Mouse (Mus musculus): Measurements from ENCODE around the gene Psma4.
"Not testable (repeated sequence)": the region's sequence is repeated elsewhere in the genome, so short reads cannot be mapped to it uniquely, and the experiment has no call there.

Gene Psma4

GRCm38 (mm10) chr9:54950575-54951321 is at the start of gene Psma4, which contains the start of gene AY074887:
Gene Psma4, plus strand, starts transcription at chr9:54950790.
Gene AY074887, minus strand, starts transcription at chr9:54950998.
- DNase-seq, result peak; percentile 97

GRCm38 (mm10) chr9:54909446-54909845 is 41.1 kb upstream of the Psma4 start:
- no peak for DNase-seq

- no peak for DNase-seq
Measured at GRCm38 (mm10) chr9:54915576-54915975, 35.0 kb upstream of the Psma4 start.

- no peak for DNase-seq
Measured at GRCm38 (mm10) chr9:54916401-54916800, 34.2 kb upstream of the Psma4 start.

- peak; percentile 94 for DNase-seq
Measured at GRCm38 (mm10) chr9:54917010-54917677, 33.4 kb upstream of the Psma4 start, which contains the start of gene Hykk. Gene Hykk, plus strand, starts transcription at chr9:54917283.

- no peak for DNase-seq
Measured at GRCm38 (mm10) chr9:54918191-54918590, 32.4 kb upstream of the Psma4 start.

GRCm38 (mm10) chr9:54918781-54919180 is 31.8 kb upstream of the Psma4 start:
- DNase-seq, result no peak

- DNase-seq, result peak; percentile 45
Measured at GRCm38 (mm10) chr9:54919946-54920345, 30.6 kb upstream of the Psma4 start.

- no peak for DNase-seq
Measured at GRCm38 (mm10) chr9:54930741-54931140, 19.8 kb upstream of the Psma4 start.

GRCm38 (mm10) chr9:54931765-54932164 is 18.8 kb upstream of the Psma4 start:
- no peak for DNase-seq

GRCm38 (mm10) chr9:54932379-54932778 is 18.2 kb upstream of the Psma4 start:
- DNase-seq, result no peak

- DNase-seq, result no peak
Measured at GRCm38 (mm10) chr9:54942071-54942470, 8.5 kb upstream of the Psma4 start.

- DNase-seq, result no peak
Measured at GRCm38 (mm10) chr9:54944467-54944866, 6.1 kb upstream of the Psma4 start.

GRCm38 (mm10) chr9:54946256-54946655 is 4.3 kb upstream of the Psma4 start:
- DNase-seq, result no peak

GRCm38 (mm10) chr9:54949465-54949864 is 1.1 kb upstream of the Psma4 start:
- DNase-seq, result no peak

GRCm38 (mm10) chr9:54950162-54950561 is 428 bp upstream of the Psma4 start:
- not testable (repeated sequence) for DNase-seq

GRCm38 (mm10) chr9:54961059-54961458 is 10.5 kb downstream of the Psma4 start:
- no peak for DNase-seq

GRCm38 (mm10) chr9:54963669-54964068 is 13.1 kb downstream of the Psma4 start:
- no peak for DNase-seq

GRCm38 (mm10) chr9:54969972-54970637 is 19.5 kb downstream of the Psma4 start:
- no peak for DNase-seq

GRCm38 (mm10) chr9:54980674-54981073 is 30.1 kb downstream of the Psma4 start, which contains the start of gene Chrna5:
Gene Chrna5, plus strand, starts transcription at chr9:54980880.
- no peak for DNase-seq

- DNase-seq, result peak; percentile 65
Measured at GRCm38 (mm10) chr9:54981291-54982191, 31.0 kb downstream of the Psma4 start.

GRCm38 (mm10) chr9:54982401-54982800 is 31.8 kb downstream of the Psma4 start:
- no peak for DNase-seq

All from kidney, postnatal 10 days (tissue).